Mouse (Mus musculus) splenic B cell, adult 2 months (primary cell): Measurements from ENCODE around the gene Ppp1r3a.
"Not testable (repeated sequence)": the region's sequence is repeated elsewhere in the genome, so short reads cannot be mapped to it uniquely, and the experiment has no call there.

Experiments
- DNase-seq: peaks from one replicate; pipeline ENCODE4 v3.0.0-alpha.2; 2011; ENCODE audit warnings: low read depth, low spot score
- H3K27me3 ChIP-seq: 2 replicates; pipeline ENCODE4 v1.6.1; 2012; ENCODE audit warnings: mild to moderate bottlenecking, low read length, moderate library complexity, mixed read lengths; ENCODE audit not compliant: control insufficient read depth, poor library complexity, insufficient read depth, severe bottlenecking
- H3K36me3 ChIP-seq: 2 replicates; pipeline ENCODE4 v1.6.1; 2012; ENCODE audit warnings: mild to moderate bottlenecking, low read length, moderate library complexity, mixed read lengths; ENCODE audit not compliant: control insufficient read depth, poor library complexity, insufficient read depth, severe bottlenecking

Gene Ppp1r3a

DNA sequence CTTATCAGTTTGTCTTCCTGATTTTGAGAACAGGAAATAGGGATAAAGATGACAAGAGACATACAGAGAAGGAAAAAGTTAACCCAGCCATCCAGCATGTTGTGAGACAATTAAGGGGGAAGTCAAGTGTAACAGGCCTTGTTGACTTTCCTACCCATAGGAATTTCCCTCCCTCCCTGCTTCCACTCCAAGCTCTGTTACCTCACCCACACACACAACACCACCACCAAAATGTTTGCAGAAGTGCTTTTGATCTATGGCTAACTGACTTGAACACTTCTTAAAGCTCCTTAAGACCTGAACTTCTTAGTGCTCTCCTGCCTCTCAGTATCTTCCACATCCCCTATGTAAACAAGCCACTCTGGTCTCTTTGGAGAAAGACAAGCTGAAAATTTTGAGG lies 55.0 kb downstream of the Ppp1r3a start:
- no peak for DNase-seq
- no peaks in the 10 kb centered on the region for H3K36me3 ChIP-seq
- H3K27me3 ChIP-seq, result no peaks in the 10 kb centered on the region

DNA sequence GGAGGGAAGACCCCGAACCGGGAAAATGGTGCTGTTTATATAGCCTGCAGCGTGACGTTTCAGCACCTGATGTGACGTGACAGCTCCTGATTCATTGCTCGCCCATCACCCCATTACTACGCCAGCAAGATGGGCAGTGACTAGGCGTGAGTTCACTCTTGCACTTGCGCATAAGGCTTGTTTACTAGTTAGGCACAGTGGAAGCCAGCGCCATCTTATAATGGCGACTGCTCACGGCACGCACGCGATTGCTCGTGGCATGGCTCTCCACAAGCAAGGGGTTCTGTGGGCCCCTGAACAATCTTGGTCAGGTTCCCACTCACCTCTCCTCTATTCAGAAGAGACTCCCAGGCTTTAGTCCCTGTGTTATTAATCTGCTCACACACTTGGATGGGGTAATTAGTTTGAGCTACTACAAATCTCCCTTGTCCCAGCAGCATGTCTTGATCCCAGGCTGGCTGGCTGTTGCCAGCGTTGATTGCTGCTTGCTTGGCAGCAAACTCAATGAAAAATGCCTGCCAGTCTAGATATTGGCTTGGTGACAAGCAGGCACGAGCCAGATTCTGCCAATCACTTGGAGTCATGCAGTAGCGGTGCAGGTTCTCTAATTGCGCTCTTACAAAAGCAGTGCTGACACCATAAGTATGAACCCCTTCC lies 75.7 kb downstream of the Ppp1r3a start:
- DNase-seq, H3K27me3 ChIP-seq, H3K36me3 ChIP-seq: not testable (repeated sequence)

DNA sequence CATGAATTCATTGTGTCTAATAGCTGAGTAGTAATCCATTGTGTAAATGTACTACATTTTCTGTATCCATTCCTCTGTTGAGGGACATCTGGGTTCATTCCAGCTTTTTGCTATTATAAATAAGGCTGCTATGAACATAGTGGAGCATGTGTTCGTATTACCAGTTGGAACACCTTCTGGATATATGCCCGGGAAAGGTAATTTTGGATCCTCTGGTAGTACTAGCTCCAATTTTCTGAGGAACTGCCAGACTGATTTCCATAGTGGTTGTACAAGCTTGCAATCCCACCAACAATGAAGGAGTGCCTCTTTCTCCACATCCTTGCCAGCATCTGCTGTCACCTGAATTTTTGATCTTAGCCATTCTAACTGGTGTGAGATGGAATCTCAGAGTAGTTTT lies 86.1 kb downstream of the Ppp1r3a start:
- DNase-seq, H3K27me3 ChIP-seq: not testable (repeated sequence)

DNA sequence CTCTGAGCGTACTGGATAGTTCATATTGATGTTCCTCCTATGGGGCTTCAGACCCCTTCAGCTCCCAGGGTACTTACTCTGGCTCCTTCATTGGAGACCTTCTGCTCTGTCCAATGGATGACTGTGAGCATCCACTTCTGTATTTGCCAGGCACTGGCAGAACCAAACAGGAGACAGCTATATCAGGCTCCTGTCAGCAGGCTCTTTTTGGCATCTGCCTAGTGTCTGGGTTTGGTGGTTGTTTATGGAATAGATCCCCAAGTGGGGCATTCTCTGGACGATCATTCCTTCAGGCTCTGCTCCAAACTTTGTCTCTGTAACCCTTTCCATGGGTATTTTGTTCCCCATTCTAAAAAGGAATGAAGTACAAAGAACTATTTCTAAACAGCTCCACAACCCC lies 87.4 kb downstream of the Ppp1r3a start:
- H3K36me3 ChIP-seq, DNase-seq: not testable (repeated sequence)

More for the DNA sequence above, 86.1 kb downstream of the Ppp1r3a start:
- not testable (repeated sequence) for H3K36me3 ChIP-seq

More for the DNA sequence above, 87.4 kb downstream of the Ppp1r3a start:
- not testable (repeated sequence) for H3K27me3 ChIP-seq
